Mouse (Mus musculus) olfactory bulb, adult 2 months (tissue): ENCODE results near the gene Rnft1.

Experiments used
- CTCF ChIP-seq: fragments of 200-500 bp; IDR thresholded peaks from 2 replicates; pipeline ENCODE4 v1.5.1; 2012; ENCODE audit warnings: low read depth, mild to moderate bottlenecking, low read length, moderate library complexity; ENCODE audit not compliant: insufficient read depth
- POLR2A ChIP-seq: fragments of 200-500 bp; IDR thresholded peaks from 2 replicates; pipeline ENCODE4 v1.6.1; 2012; ENCODE audit warnings: mild to moderate bottlenecking, low read depth, low read length, moderate library complexity; ENCODE audit not compliant: insufficient read depth

GRCm38 (mm10) chr11:86527528-86527927, 43.1 kb downstream of the Rnft1 start:
- TF ChIP-seq CTCF (no peak), POLR2A (no peak)
